Mouse (Mus musculus) embryonic fibroblast, embryonic 13.5 days (primary cell): ENCODE measurements around the gene 2010109A12Rik. TPM values are rescaled to one million over a fixed set of nuclear protein-coding genes. Genes with fewer than 3 reads are reported as not detected.
A peak's percentile ranks its signal among the peaks of the same experiment; 100 is the strongest.

Experiments used
- H3K27ac ChIP-seq: 2 replicates; pipeline ENCODE4 v1.5.1; 2012; ENCODE audit warnings: low read length, control low read depth, inconsistent platforms; ENCODE audit not compliant: insufficient read depth
- H3K4me1 ChIP-seq: 2 replicates; pipeline ENCODE4 v1.6.1; 2011; ENCODE audit warnings: low read length; ENCODE audit not compliant: control insufficient read depth, insufficient read depth
- H3K4me3 ChIP-seq: 2 replicates; pipeline ENCODE4 v1.5.1; 2011; ENCODE audit warnings: mild to moderate bottlenecking, control low read depth, low read length; ENCODE audit not compliant: insufficient read depth
- CTCF ChIP-seq: IDR thresholded peaks from 2 replicates; pipeline ENCODE4 v1.5.1; 2011; ENCODE audit warnings: mild to moderate bottlenecking, control low read depth, low read length, moderate library complexity, borderline replicate concordance; ENCODE audit not compliant: insufficient read depth
- POLR2A ChIP-seq: IDR thresholded peaks from 2 replicates; pipeline ENCODE4 v1.6.1; 2011; ENCODE audit warnings: low read depth, mild to moderate bottlenecking, control low read depth, low read length, moderate library complexity
- polyA plus RNA-seq: library from polyadenylated mRNA; stranded (reverse); fragments of >200 nt; gene quantifications from 2 replicates; pipeline ENCODE4 v1.2.4, GENCODE M21; 2011; ENCODE audit warnings: low read depth; ENCODE audit not compliant: missing spikeins, insufficient read length

Gene 2010109A12Rik
- polyA plus RNA-seq, 1 experiment, result not detected

- no peaks in the 10 kb centered on the region for H3K4me1 ChIP-seq
- H3K4me3 ChIP-seq, result no peak overlapping the region
- H3K27ac ChIP-seq, result no peak overlapping the region
- TF ChIP-seq POLR2A (no peak), CTCF (no peak)
These were observed 21.8 kb upstream of the 2010109A12Rik start for GRCm38 (mm10) chr5:93184548-93184947.

GRCm38 (mm10) chr5:93189607-93190006 is 16.7 kb upstream of the 2010109A12Rik start:
- Histone ChIP-seq H3K27ac (no peak overlapping the region), H3K4me1 (no peaks in the 10 kb centered on the region), H3K4me3 (no peak overlapping the region)
- TF ChIP-seq POLR2A (no peak), CTCF (no peak)

GRCm38 (mm10) chr5:93190428-93190827 is 15.9 kb upstream of the 2010109A12Rik start:
- no peak overlapping the region for H3K4me3 ChIP-seq
- TF ChIP-seq POLR2A, result no peak
- TF ChIP-seq CTCF, result no peak
- H3K27ac ChIP-seq, result no peak overlapping the region
- H3K4me1 ChIP-seq, result no peaks in the 10 kb centered on the region

- TF ChIP-seq CTCF (no peak), POLR2A (no peak)
- H3K27ac ChIP-seq, result no peak overlapping the region
- no peak overlapping the region for H3K4me3 ChIP-seq
- no peaks in the 10 kb centered on the region; the same call in 1 of the 2 replicates for H3K4me1 ChIP-seq
These were observed 8.1 kb upstream of the 2010109A12Rik start for GRCm38 (mm10) chr5:93198232-93198631.

GRCm38 (mm10) chr5:93201181-93201580 is 5.1 kb upstream of the 2010109A12Rik start:
- TF ChIP-seq CTCF, result no peak
- no peak for TF ChIP-seq POLR2A
- Histone ChIP-seq H3K27ac (no peak overlapping the region), H3K4me1 (no peaks in the 10 kb centered on the region; the same call in 1 of the 2 replicates), H3K4me3 (no peak overlapping the region)

- TF ChIP-seq CTCF, result no peak
- TF ChIP-seq POLR2A, result no peak; the same call in 1 of the 2 replicates
- peak overlapping the region; percentile 54; the same call in 1 of the 2 replicates for H3K27ac ChIP-seq
- H3K4me3 ChIP-seq, result peak overlapping the region; percentile 70
- peaks cover 2% of the 10 kb centered on the region for H3K4me1 ChIP-seq
These were observed 778 bp upstream of the 2010109A12Rik start for GRCm38 (mm10) chr5:93205371-93206108.

GRCm38 (mm10) chr5:93207006-93207348 is 659 bp downstream of the 2010109A12Rik start:
- H3K4me3 ChIP-seq, result peak overlapping the region; percentile 27
- H3K4me1 ChIP-seq, result peaks cover 2% of the 10 kb centered on the region; the same call in 1 of the 2 replicates
- H3K27ac ChIP-seq, result peak overlapping the region; percentile 92
- no peak for TF ChIP-seq CTCF
- TF ChIP-seq POLR2A, result no peak

GRCm38 (mm10) chr5:93207555-93207954 is 1.2 kb downstream of the 2010109A12Rik start:
- Histone ChIP-seq H3K4me3 (no peak overlapping the region), H3K4me1 (peaks cover 2% of the 10 kb centered on the region; the same call in 1 of the 2 replicates), H3K27ac (peak overlapping the region; percentile 32; the same call in 1 of the 2 replicates)
- TF ChIP-seq POLR2A, result no peak
- no peak for TF ChIP-seq CTCF

GRCm38 (mm10) chr5:93218375-93218774 is 12.1 kb downstream of the 2010109A12Rik start:
- Histone ChIP-seq H3K4me1 (no peaks in the 10 kb centered on the region), H3K27ac (no peak overlapping the region), H3K4me3 (no peak overlapping the region)
- TF ChIP-seq POLR2A (no peak), CTCF (no peak)

GRCm38 (mm10) chr5:93221661-93222060 is 15.3 kb downstream of the 2010109A12Rik start:
- Histone ChIP-seq H3K27ac (no peak overlapping the region), H3K4me1 (no peaks in the 10 kb centered on the region), H3K4me3 (no peak overlapping the region)
- TF ChIP-seq CTCF, result no peak
- TF ChIP-seq POLR2A, result no peak

- no peak for TF ChIP-seq CTCF
- no peak for TF ChIP-seq POLR2A
These were observed 18.2 kb downstream of the 2010109A12Rik start for GRCm38 (mm10) chr5:93224549-93224948.

GRCm38 (mm10) chr5:93227157-93227556 is 20.8 kb downstream of the 2010109A12Rik start:
- Histone ChIP-seq H3K4me3 (no peak overlapping the region), H3K27ac (no peak overlapping the region), H3K4me1 (no peaks in the 10 kb centered on the region)
- TF ChIP-seq POLR2A (no peak), CTCF (no peak)

More at GRCm38 (mm10) chr5:93224549-93224948, 18.2 kb downstream of the 2010109A12Rik start:
- no peaks in the 10 kb centered on the region for H3K4me1 ChIP-seq
- no peak overlapping the region for H3K27ac ChIP-seq
- no peak overlapping the region for H3K4me3 ChIP-seq
